Mouse (Mus musculus) G1E (cell line): Measurements from ENCODE around the gene Fxyd1. TPM values are rescaled to one million over a fixed set of nuclear protein-coding genes. Genes with fewer than 3 reads are reported as not detected.

ENCODE experiments used
- ATAC-seq: 2 replicates; pipeline ENCODE4 v1.8.0; 2016; ENCODE audit warnings: mild to moderate bottlenecking; ENCODE audit not compliant: insufficient number of reproducible peaks, poor library complexity, low FRiP score, severe bottlenecking; ENCODE audit errors: extremely low read depth
- DNase-seq: peaks from one replicate; pipeline ENCODE4 v3.0.0; 2012; ENCODE audit warnings: low spot score
- H3K27me3 ChIP-seq: 2 replicates; pipeline ENCODE4 v1.6.1; 2012; ENCODE audit warnings: mild to moderate bottlenecking, low read length, inconsistent platforms; ENCODE audit not compliant: insufficient read depth
- H3K36me3 ChIP-seq: replicated peaks from 2 replicates; pipeline ENCODE3; 2012; ENCODE audit warnings: mild to moderate bottlenecking, inconsistent platforms
- H3K4me1 ChIP-seq: 2 replicates; pipeline ENCODE4 v1.6.1; 2012; ENCODE audit warnings: low read depth, low read length, inconsistent platforms, mixed read lengths; ENCODE audit not compliant: insufficient read depth
- H3K4me3 ChIP-seq: 2 replicates; pipeline ENCODE4 v1.5.1; 2012; ENCODE audit warnings: low read depth, mild to moderate bottlenecking, inconsistent platforms, low read length, moderate library complexity, mixed read lengths
- H3K9me3 ChIP-seq: replicated peaks from 2 replicates; pipeline ENCODE4 v1.6.1; 2012; ENCODE audit warnings: inconsistent platforms
- CTCF ChIP-seq: IDR thresholded peaks from 2 replicates; pipeline ENCODE4 v1.5.1; 2012; ENCODE audit warnings: low read depth, low read length, inconsistent platforms, mixed read lengths
- GATA1 ChIP-seq: IDR thresholded peaks from 2 replicates; pipeline ENCODE4 v1.6.1; 2012; ENCODE audit warnings: borderline replicate concordance, low read length, inconsistent platforms, mixed read lengths
- GATA2 ChIP-seq: IDR thresholded peaks from 2 replicates; pipeline ENCODE4 v1.6.1; 2012; ENCODE audit warnings: low read depth, low read length, inconsistent platforms, borderline replicate concordance
- POLR2AphosphoS5 ChIP-seq: IDR thresholded peaks from 2 replicates; pipeline ENCODE4 v1.6.1; 2012; ENCODE audit warnings: low read depth, low read length, inconsistent platforms; ENCODE audit not compliant: insufficient replicate concordance
- TAL1 ChIP-seq: conservative IDR thresholded peaks from 2 replicates; pipeline ENCODE4 v1.6.1; 2012; ENCODE audit warnings: low read depth, low read length, inconsistent platforms, mixed read lengths
- polyA plus RNA-seq: library from polyadenylated mRNA; stranded (reverse); fragments of >175 nt; gene quantifications from 2 replicates; pipeline ENCODE4 v1.2.3, GENCODE M21; 2012
- total RNA-seq, 2 experiments: library from RNA; stranded (forward) in 1 of 2; stranded (reverse) in 1 of 2; fragments of 200-1000 nt in 1 of 2; fragments of >200 nt in 1 of 2; fragmentation: Nextera tagmentation in 1 of 2; gene quantifications; 2 replicates each; pipeline ENCODE4 v1.2.3; 2014 to 2017

The Fxyd1 gene
- total and polyA plus RNA-seq, 3 experiments, result not detected

DNA sequence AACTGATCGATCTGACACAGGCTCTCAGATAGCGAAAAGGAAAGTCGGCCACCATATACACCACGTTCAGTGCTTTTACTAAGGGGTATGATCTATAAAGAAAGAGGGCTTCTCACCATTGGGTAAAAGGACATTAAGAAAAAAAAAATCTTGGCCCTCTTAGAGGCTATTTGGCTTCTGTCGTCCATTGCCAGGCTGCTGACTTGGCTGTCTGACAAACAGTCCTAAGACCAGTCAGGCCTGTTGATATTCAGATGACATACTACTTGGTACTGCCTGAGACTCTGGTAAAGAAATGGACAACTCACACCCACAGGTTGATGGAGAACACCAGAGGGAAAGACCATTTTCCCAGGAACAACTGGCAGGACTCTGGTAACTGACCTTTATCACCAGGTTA, 44.0 kb downstream of the Fxyd1 start:
- ATAC-seq, result no peak
- H3K27me3 ChIP-seq, result no peaks in the 10 kb centered on the region
- no peaks in the 10 kb centered on the region for H3K36me3 ChIP-seq
- no peak for DNase-seq
- TF ChIP-seq CTCF (no peak), POLR2AphosphoS5 (no peak), TAL1 (no peak), GATA1 (no peak), GATA2 (no peak)
- no peaks in the 10 kb centered on the region for H3K4me1 ChIP-seq
- H3K4me3 ChIP-seq, result no peak overlapping the region
- no peaks in the 10 kb centered on the region for H3K9me3 ChIP-seq

DNA sequence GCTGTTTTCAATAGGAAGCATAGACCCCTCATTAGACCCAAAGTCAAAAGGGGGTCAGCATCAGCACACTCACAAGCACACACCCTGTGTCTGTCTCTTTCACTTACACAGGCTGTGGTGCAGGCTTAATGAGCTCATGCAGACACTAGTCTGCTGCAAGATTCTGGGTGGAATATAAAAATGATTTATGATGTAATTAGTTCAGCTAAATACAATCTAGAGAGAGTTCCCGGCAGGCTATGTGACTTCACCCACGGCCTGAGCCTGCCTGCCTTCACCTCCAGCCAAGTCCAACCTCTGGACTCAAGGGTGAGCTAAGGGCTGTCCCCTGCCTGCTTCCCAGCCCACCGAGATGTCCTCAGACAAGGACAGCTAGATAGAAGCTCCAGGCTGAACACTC, 48.1 kb downstream of the Fxyd1 start:
- H3K27me3 ChIP-seq, result no peaks in the 10 kb centered on the region
- no peaks in the 10 kb centered on the region for H3K4me1 ChIP-seq
- TF ChIP-seq GATA1 (no peak), GATA2 (no peak), CTCF (no peak), TAL1 (no peak), POLR2AphosphoS5 (no peak)
- H3K9me3 ChIP-seq, result no peaks in the 10 kb centered on the region
- no peaks in the 10 kb centered on the region for H3K36me3 ChIP-seq
- ATAC-seq (no peak), DNase-seq (no peak)
- no peak overlapping the region for H3K4me3 ChIP-seq

GRCm38 (mm10) chr7:31008175-31008574, 48.8 kb downstream of the Fxyd1 start:
- no peak for ATAC-seq
- H3K4me1 ChIP-seq, result no peaks in the 10 kb centered on the region
- H3K4me3 ChIP-seq, result no peak overlapping the region
- no peaks in the 10 kb centered on the region for H3K27me3 ChIP-seq
- no peak for TF ChIP-seq CTCF
- no peak for TF ChIP-seq GATA2
- TF ChIP-seq TAL1, result no peak
- TF ChIP-seq POLR2AphosphoS5, result no peak
- no peak for TF ChIP-seq GATA1
- H3K9me3 ChIP-seq, result no peaks in the 10 kb centered on the region
- no peaks in the 10 kb centered on the region for H3K36me3 ChIP-seq
- no peak for DNase-seq

GRCm38 (mm10) chr7:31007775-31008174, 49.2 kb downstream of the Fxyd1 start:
- DNase-seq (no peak), ATAC-seq (no peak)
- H3K4me1 ChIP-seq, result 0 out of 2 replicates have a peak, but pooled peaks cover under 1% of the 10 kb centered on the region
- H3K36me3 ChIP-seq, result no peaks in the 10 kb centered on the region
- TF ChIP-seq TAL1 (no peak), GATA1 (no peak), POLR2AphosphoS5 (no peak), GATA2 (no peak), CTCF (no peak)
- H3K9me3 ChIP-seq, result no peaks in the 10 kb centered on the region
- H3K4me3 ChIP-seq, result no peak overlapping the region
- H3K27me3 ChIP-seq, result no peaks in the 10 kb centered on the region

DNA sequence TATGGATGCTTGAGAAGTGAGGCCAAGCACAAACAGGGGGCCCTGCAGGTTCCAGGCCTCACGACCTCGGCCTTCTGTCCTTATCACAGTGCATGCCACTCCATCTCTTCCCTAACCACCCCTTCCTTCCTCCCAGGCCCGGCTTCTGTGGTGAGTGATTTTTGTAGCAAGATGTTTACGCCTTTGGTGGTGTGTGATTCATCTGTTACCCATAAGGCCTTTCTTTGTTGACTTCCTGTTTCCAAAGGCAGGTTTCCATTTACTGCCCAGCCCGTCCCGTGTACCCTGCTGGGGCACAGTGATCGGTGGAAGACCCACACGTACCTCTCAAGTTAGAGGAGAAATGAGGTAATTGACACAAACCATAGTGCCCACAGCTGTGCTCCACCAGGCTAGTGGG, 54.3 kb downstream of the Fxyd1 start:
- no peak for TF ChIP-seq POLR2AphosphoS5
- no peak for TF ChIP-seq TAL1
- TF ChIP-seq GATA2, result no peak
- TF ChIP-seq GATA1, result no peak
- TF ChIP-seq CTCF, result no peak
- Histone ChIP-seq H3K9me3 (no peaks in the 10 kb centered on the region), H3K4me3 (no peak overlapping the region), H3K4me1 (peaks cover 4% of the 10 kb centered on the region; the same call in 1 of the 2 replicates), H3K27me3 (no peaks in the 10 kb centered on the region), H3K36me3 (no peaks in the 10 kb centered on the region)
- ATAC-seq, result no peak
- no peak for DNase-seq

Other genes starting within 250 kb of the Fxyd1 start
- gene Ffar2, start 233.4 kb downstream of the Fxyd1 start, total RNA-seq (2014; fragmentation: Nextera tagmentation), result not detected in 2 replicates
- gene Ffar2, start 233.4 kb downstream of the Fxyd1 start, total RNA-seq (2017), result 0.23 and 0.33 TPM in 2 replicates
- 0.31 and 0.34 TPM in 2 replicates for gene Ffar2, start 233.4 kb downstream of the Fxyd1 start, polyA plus RNA-seq
- gene Ffar3, start 201.0 kb downstream of the Fxyd1 start, total RNA-seq (2014; fragmentation: Nextera tagmentation), result not detected in 2 replicates
- gene Ffar3, start 201.0 kb downstream of the Fxyd1 start, total RNA-seq (2017), result 0.12 TPM in 1 of 2 replicates, not detected in the other
- gene Ffar3, start 201.0 kb downstream of the Fxyd1 start, polyA plus RNA-seq, result not detected in 2 replicates
- gene Ffar1, start 195.6 kb downstream of the Fxyd1 start, total RNA-seq (2014; fragmentation: Nextera tagmentation), result not detected in 2 replicates
- gene Ffar1, start 195.6 kb downstream of the Fxyd1 start, total RNA-seq (2017), result 0.06 and 0.11 TPM in 2 replicates
- not detected in 2 replicates for gene Ffar1, start 195.6 kb downstream of the Fxyd1 start, polyA plus RNA-seq
- not detected in 2 replicates for gene Cd22, start 176.9 kb downstream of the Fxyd1 start, total RNA-seq (2014; fragmentation: Nextera tagmentation)
- gene Cd22, start 176.9 kb downstream of the Fxyd1 start, total RNA-seq (2017), result 0.22 TPM in 1 of 2 replicates, not detected in the other
- not detected in 2 replicates for gene Cd22, start 176.9 kb downstream of the Fxyd1 start, polyA plus RNA-seq
- not detected in 2 replicates for gene Mag, start 142.3 kb downstream of the Fxyd1 start, total RNA-seq (2014; fragmentation: Nextera tagmentation)
- gene Mag, start 142.3 kb downstream of the Fxyd1 start, total RNA-seq (2017), result not detected in 2 replicates
- not detected in 2 replicates for gene Mag, start 142.3 kb downstream of the Fxyd1 start, polyA plus RNA-seq
- gene Hamp2, start 132.5 kb downstream of the Fxyd1 start, total RNA-seq (2014; fragmentation: Nextera tagmentation), result not detected in 2 replicates
- not detected in 2 replicates for gene Hamp2, start 132.5 kb downstream of the Fxyd1 start, total RNA-seq (2017)
- gene Hamp2, start 132.5 kb downstream of the Fxyd1 start, polyA plus RNA-seq, result not detected in 2 replicates
- gene Hamp, start 113.2 kb downstream of the Fxyd1 start, total RNA-seq (2014; fragmentation: Nextera tagmentation), result not detected in 2 replicates
- not detected in 2 replicates for gene Hamp, start 113.2 kb downstream of the Fxyd1 start, total RNA-seq (2017)
- gene Hamp, start 113.2 kb downstream of the Fxyd1 start, polyA plus RNA-seq, result not detected in 2 replicates
- 132 and 135 TPM in 2 replicates for gene Usf2, start 100.4 kb downstream of the Fxyd1 start, total RNA-seq (2014; fragmentation: Nextera tagmentation)
- gene Usf2, start 100.4 kb downstream of the Fxyd1 start, total RNA-seq (2017), result 63.8 and 69.9 TPM in 2 replicates
- 101 and 113 TPM in 2 replicates for gene Usf2, start 100.4 kb downstream of the Fxyd1 start, polyA plus RNA-seq
- gene Lsr, start 83.7 kb downstream of the Fxyd1 start, total RNA-seq (2014; fragmentation: Nextera tagmentation), result not detected in 2 replicates
- 0.11 TPM in 1 of 2 replicates, not detected in the other for gene Lsr, start 83.7 kb downstream of the Fxyd1 start, total RNA-seq (2017)
- not detected in 2 replicates for gene Lsr, start 83.7 kb downstream of the Fxyd1 start, polyA plus RNA-seq
- not detected in 2 replicates for gene Fam187b, start 83.4 kb downstream of the Fxyd1 start, total RNA-seq (2014; fragmentation: Nextera tagmentation)
- gene Fam187b, start 83.4 kb downstream of the Fxyd1 start, total RNA-seq (2017), result 0.12 and 0.27 TPM in 2 replicates
- gene Fam187b, start 83.4 kb downstream of the Fxyd1 start, polyA plus RNA-seq, result 0.03 TPM in 1 of 2 replicates, not detected in the other
- 0.75 and 1.7 TPM in 2 replicates for gene Fxyd5, start 14.7 kb downstream of the Fxyd1 start, total RNA-seq (2014; fragmentation: Nextera tagmentation)
- gene Fxyd5, start 14.7 kb downstream of the Fxyd1 start, total RNA-seq (2017), result 3.3 and 3.4 TPM in 2 replicates
- 1.2 and 1.8 TPM in 2 replicates for gene Fxyd5, start 14.7 kb downstream of the Fxyd1 start, polyA plus RNA-seq
- not detected in 2 replicates for gene Fxyd7, start 5.7 kb downstream of the Fxyd1 start, total RNA-seq (2014; fragmentation: Nextera tagmentation)
- gene Fxyd7, start 5.7 kb downstream of the Fxyd1 start, total RNA-seq (2017), result not detected in 2 replicates
- gene Fxyd7, start 5.7 kb downstream of the Fxyd1 start, polyA plus RNA-seq, result not detected in 2 replicates
- not detected in 2 replicates for gene Lgi4, start 2.1 kb upstream of the Fxyd1 start, total RNA-seq (2014; fragmentation: Nextera tagmentation)
- gene Lgi4, start 2.1 kb upstream of the Fxyd1 start, total RNA-seq (2017), result 0.05 TPM in 1 of 2 replicates, not detected in the other
- not detected in 2 replicates for gene Lgi4, start 2.1 kb upstream of the Fxyd1 start, polyA plus RNA-seq
- not detected in 2 replicates for gene Fxyd3, start 19.5 kb upstream of the Fxyd1 start, total RNA-seq (2014; fragmentation: Nextera tagmentation)
- 0.06 and 0.16 TPM in 2 replicates for gene Fxyd3, start 19.5 kb upstream of the Fxyd1 start, total RNA-seq (2017)
- gene Fxyd3, start 19.5 kb upstream of the Fxyd1 start, polyA plus RNA-seq, result not detected in 2 replicates
- gene Hpn, start 58.1 kb upstream of the Fxyd1 start, total RNA-seq (2014; fragmentation: Nextera tagmentation), result not detected in 2 replicates
- 0.87 TPM in 1 of 2 replicates, not detected in the other for gene Hpn, start 58.1 kb upstream of the Fxyd1 start, total RNA-seq (2017)
- gene Hpn, start 58.1 kb upstream of the Fxyd1 start, polyA plus RNA-seq, result not detected in 2 replicates
- not detected in 2 replicates for gene Scn1b, start 69.8 kb upstream of the Fxyd1 start, total RNA-seq (2014; fragmentation: Nextera tagmentation)
- gene Scn1b, start 69.8 kb upstream of the Fxyd1 start, total RNA-seq (2017), result not detected in 2 replicates
- not detected in 2 replicates for gene Scn1b, start 69.8 kb upstream of the Fxyd1 start, polyA plus RNA-seq
- gene Gramd1a, start 98.7 kb upstream of the Fxyd1 start, total RNA-seq (2014; fragmentation: Nextera tagmentation), result 38.4 and 52.7 TPM in 2 replicates
- 19.2 and 19.4 TPM in 2 replicates for gene Gramd1a, start 98.7 kb upstream of the Fxyd1 start, total RNA-seq (2017)
- 56.7 and 65.4 TPM in 2 replicates for gene Gramd1a, start 98.7 kb upstream of the Fxyd1 start, polyA plus RNA-seq
- gene Scgb2b2, start 233.3 kb upstream of the Fxyd1 start, total RNA-seq (2014; fragmentation: Nextera tagmentation), result not detected in 2 replicates
- not detected in 2 replicates for gene Scgb2b2, start 233.3 kb upstream of the Fxyd1 start, total RNA-seq (2017)
- not detected in 2 replicates for gene Scgb2b2, start 233.3 kb upstream of the Fxyd1 start, polyA plus RNA-seq
- not detected in 2 replicates for gene Scgb1b2, start 234.6 kb upstream of the Fxyd1 start, total RNA-seq (2014; fragmentation: Nextera tagmentation)
- not detected in 2 replicates for gene Scgb1b2, start 234.6 kb upstream of the Fxyd1 start, total RNA-seq (2017)
- not detected in 2 replicates for gene Scgb1b2, start 234.6 kb upstream of the Fxyd1 start, polyA plus RNA-seq